Mouse (Mus musculus): ENCODE measurements around the gene Bpifa5.

DNA sequence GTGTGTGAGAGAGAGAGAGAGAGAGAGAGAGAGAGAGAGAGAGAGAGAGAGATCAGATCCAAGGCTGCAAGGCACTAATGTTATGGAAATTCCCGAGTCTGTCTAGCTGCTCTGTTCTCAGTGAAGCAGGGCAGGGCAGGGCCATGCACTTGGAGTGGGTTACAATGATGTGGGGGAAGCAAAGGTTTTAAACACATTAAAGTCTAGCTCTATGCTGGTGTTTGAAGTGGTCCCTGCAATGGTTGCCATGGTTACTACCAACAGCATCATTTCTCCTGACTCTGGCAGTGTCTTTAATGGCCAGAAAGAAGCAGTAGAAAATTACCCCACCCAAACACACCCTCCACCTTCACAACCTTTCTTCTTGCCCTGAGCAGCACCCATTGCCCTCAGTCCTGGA is 48.7 kb downstream of the Bpifa5 start:
- TF ChIP-seq POLR2A (IDR thresholded peaks at IDR 0.05; ENCODE audit: borderline replicate concordance, control insufficient read depth, low read depth, low read length) (no peak), CTCF (IDR thresholded peaks at IDR 0.05; ENCODE audit: control insufficient read depth, insufficient read depth, low read length) (no peak)
